Mouse (Mus musculus) forebrain, embryonic 12.5 days (tissue): ENCODE measurements at regions not wholly inside any gene's neighbourhood (a gene's known extent, or its start where the extent isn't known, plus 50 kb on each side); places are given as distances from the start of the nearest gene placed in this dataset.

Experiments used
- ATAC-seq: fragments of 200-750 bp; cut with Nextera tagmentation; 2 replicates; pipeline ENCODE4 v1.8.0; 2017; ENCODE audit warnings: moderate TSS enrichment; ENCODE audit not compliant: low FRiP score
- H3K27ac ChIP-seq: fragments of 300-500 bp; sonication (generic); 2 replicates; pipeline ENCODE4 v1.5.1; 2016; ENCODE audit warnings: mild to moderate bottlenecking
- H3K27me3 ChIP-seq: fragments of 300-500 bp; sonication (generic); 2 replicates; pipeline ENCODE4 v1.6.1; 2016; ENCODE audit warnings: mild to moderate bottlenecking
- H3K36me3 ChIP-seq: fragments of 300-500 bp; sonication (generic); replicated peaks from 2 replicates; pipeline ENCODE4 v1.6.1; 2016; ENCODE audit warnings: mild to moderate bottlenecking
- H3K4me1 ChIP-seq: fragments of 300-500 bp; sonication (generic); 2 replicates; pipeline ENCODE4 v1.6.1; 2016
- H3K4me2 ChIP-seq: fragments of 300-500 bp; sonication (generic); 2 replicates; pipeline ENCODE4 v1.6.1; 2016; ENCODE audit warnings: mild to moderate bottlenecking, moderate library complexity
- H3K4me3 ChIP-seq: fragments of 300-500 bp; sonication (generic); replicated peaks from 2 replicates; pipeline ENCODE4 v1.5.1; 2016; ENCODE audit warnings: mild to moderate bottlenecking
- H3K9ac ChIP-seq: fragments of 300-500 bp; sonication (generic); 2 replicates; pipeline ENCODE4 v1.6.1; 2016; ENCODE audit warnings: mild to moderate bottlenecking
- H3K9me3 ChIP-seq: fragments of 300-500 bp; sonication (generic); 2 replicates; pipeline ENCODE4 v1.6.1; 2016
- WGBS: fragments of 180-500 bp; shearing (Covaris S2); methylation state at CpG from one replicate; pipeline ENCODE4 v1.1.7; 2016; 5-methylcytosine and 5-hydroxymethylcytosine counted together

DNA sequence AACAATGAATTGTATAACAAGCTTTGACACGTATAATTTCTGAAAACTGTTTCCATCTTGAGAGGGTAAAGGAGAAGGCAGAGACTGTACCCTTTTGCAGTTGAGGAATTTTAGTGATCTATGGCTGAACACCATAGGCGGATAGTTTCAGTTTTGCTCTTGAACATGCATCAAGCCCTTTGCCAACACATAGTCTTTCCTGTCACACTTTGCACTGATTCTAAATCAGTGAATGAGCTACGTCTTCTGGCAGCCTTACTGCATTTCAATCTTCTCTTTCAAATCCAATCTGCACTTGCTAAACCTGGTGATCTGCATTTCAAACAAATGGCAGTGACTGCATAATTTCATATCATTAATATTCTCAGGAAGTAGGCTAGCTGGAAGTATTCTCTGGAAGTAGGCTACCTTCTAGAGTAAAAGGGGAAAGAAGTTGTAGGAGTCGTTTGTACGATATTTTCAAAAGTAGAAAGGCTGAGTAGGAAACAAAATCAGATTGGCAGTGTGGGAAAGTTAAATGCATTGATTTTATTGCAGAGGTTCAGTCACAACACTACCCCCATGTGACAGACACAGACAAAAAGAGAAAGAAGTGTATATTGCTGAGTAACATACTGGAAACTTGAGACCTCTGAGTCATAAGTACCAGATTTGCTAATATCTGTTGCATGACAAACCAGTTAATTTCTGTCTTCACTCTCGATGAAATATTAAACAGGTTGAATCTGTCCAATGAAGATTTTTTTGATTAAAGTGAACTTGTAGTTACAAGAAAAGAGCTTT lies 983.3 kb upstream of the Nr2f1 start:
- Histone ChIP-seq H3K27me3 (no peaks in the 10 kb centered on the region), H3K36me3 (no peaks in the 10 kb centered on the region), H3K4me1 (no peaks in the 10 kb centered on the region; the same call in 1 of the 2 replicates), H3K9ac (no peak overlapping the region), H3K9me3 (no peaks in the 10 kb centered on the region), H3K4me2 (no peak overlapping the region), H3K4me3 (no peak overlapping the region), H3K27ac (no peak overlapping the region)
- ATAC-seq = no peak
- WGBS = 79% methylated on average over 6 of the region's 6 CpGs

DNA sequence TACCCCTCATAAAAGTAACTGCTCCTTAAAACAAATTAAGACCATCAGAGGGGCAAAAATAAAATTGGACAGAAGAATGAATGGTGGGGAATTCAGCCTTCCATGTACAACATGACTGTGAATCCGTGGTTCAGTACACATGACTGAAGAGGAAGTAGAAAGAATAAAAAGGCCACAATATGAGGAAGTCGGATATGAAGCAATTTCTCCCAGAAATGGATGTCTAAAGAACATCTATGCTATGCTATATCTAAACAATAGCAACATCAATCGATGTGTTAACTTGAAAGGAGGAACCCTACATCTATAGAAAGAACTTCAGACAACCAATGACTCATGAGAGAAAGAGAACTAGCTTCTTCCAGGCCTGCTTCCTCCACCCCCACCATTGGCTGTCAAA lies 959.2 kb upstream of the Nr2f1 start:
- Histone ChIP-seq H3K9ac (no peak overlapping the region), H3K4me3 (no peak overlapping the region), H3K9me3 (no peaks in the 10 kb centered on the region), H3K36me3 (no peaks in the 10 kb centered on the region), H3K4me1 (no peaks in the 10 kb centered on the region), H3K4me2 (no peak overlapping the region), H3K27ac (no peak overlapping the region), H3K27me3 (no peaks in the 10 kb centered on the region)
- no peak for ATAC-seq
- 75% methylated on average over 3 of the region's 3 CpGs for WGBS

DNA sequence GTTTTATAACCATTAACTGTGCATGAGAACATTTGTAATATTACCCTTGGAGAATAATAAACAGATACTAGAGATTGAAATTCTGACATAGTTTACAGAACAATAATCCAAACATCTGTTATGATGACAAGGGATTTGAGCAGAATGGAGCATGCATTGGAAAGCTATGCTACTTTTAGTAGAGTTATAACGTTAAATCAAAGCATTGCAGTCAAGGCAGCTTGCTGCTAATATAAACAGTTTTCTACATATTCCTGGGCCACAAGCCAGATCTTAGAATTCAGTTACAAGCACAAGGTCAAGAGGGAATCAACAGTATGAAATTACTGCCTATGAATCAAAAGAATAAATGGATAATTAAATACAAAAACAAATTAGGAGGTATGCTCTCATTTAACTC lies 943.3 kb upstream of the Nr2f1 start:
- Histone ChIP-seq H3K9ac (no peak overlapping the region), H3K4me1 (no peaks in the 10 kb centered on the region), H3K4me3 (no peak overlapping the region), H3K36me3 (no peaks in the 10 kb centered on the region), H3K4me2 (no peak overlapping the region), H3K27me3 (no peaks in the 10 kb centered on the region), H3K9me3 (no peaks in the 10 kb centered on the region), H3K27ac (no peak overlapping the region)
- ATAC-seq = no peak
- 66% methylated on average over 1 of the region's 1 CpGs for WGBS

DNA sequence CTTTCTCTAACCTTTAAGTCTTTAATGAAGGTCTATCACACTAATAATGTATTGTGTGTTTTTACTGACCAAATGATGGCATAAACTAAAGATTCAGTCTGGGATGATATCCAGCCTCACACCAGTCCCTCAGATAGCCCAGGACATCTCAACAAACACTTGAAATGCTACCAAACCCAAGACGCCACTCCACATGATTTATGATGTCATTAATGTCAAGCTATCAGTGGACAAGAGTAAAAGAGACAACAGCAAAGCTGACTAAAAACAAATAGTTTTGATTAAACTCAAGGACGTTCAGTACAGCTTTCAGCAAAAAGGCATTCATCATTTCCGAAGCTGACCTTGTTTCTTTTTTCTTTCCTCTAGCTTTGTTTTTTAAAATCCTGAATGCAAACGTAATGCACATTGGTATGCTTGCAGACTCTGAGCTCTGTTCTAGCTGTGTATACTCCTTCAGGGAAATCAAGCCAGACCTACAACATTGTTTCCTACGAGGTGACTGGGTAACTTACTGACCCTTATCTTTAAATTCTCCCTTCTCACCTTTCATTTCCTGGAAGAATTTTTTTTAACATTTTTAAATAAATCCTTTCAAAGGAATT lies 941.9 kb upstream of the Nr2f1 start:
- H3K4me1 ChIP-seq = 0 out of 2 replicates have a peak, but pooled peaks cover 3% of the 10 kb centered on the region
- H3K9me3 ChIP-seq = no peaks in the 10 kb centered on the region
- H3K27me3 ChIP-seq = no peaks in the 10 kb centered on the region
- H3K4me3 ChIP-seq = no peak overlapping the region
- 49% methylated on average over 5 of the region's 5 CpGs for WGBS
- H3K4me2 ChIP-seq = no peak overlapping the region
- no peak overlapping the region for H3K9ac ChIP-seq
- ATAC-seq = no peak
- no peaks in the 10 kb centered on the region for H3K36me3 ChIP-seq
- no peak overlapping the region for H3K27ac ChIP-seq

DNA sequence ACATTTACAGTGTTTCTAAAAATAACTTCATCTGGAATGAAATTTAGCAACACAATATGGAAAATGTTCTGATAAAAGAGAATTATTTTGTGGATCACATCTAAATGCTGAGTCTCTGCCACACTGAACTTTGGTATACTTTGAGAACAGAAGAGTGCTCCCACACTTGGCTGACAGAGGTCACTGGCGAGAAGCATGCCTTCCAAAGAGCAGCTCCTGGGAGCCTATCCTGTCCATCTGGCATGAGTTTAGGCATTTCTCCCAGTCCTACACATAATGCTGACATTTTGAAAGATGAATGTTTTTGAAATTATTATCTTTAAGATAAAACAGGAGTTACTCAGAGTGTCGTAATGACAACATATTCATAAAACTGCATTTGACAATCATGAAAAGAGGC lies 939.2 kb upstream of the Nr2f1 start:
- Histone ChIP-seq H3K9ac (no peak overlapping the region), H3K4me3 (no peak overlapping the region), H3K36me3 (no peaks in the 10 kb centered on the region), H3K4me2 (no peak overlapping the region), H3K9me3 (no peaks in the 10 kb centered on the region), H3K4me1 (0 out of 2 replicates have a peak, but pooled peaks cover 3% of the 10 kb centered on the region), H3K27me3 (no peaks in the 10 kb centered on the region), H3K27ac (no peak overlapping the region)
- ATAC-seq = no peak
- WGBS = 71% methylated on average over 2 of the region's 2 CpGs

DNA sequence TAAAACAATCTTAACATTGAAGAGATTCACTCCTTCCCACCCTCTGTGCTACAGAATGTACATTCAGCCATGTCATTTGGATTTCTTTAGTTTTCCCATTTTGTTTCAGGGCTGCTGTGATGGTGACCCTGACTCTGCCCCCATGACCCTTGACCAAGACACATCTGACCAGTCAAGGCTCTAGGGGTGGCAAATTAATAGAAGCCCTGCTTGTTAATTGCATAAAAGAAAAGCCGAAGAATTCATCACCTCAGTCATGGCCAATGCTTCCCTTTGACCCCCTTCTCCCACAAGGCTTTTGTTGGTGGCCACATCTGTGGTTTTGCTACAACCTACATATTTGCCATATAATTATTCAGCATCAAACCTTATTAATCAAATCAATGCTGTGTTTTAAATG lies 937.2 kb upstream of the Nr2f1 start:
- H3K4me1 ChIP-seq = 0 out of 2 replicates have a peak, but pooled peaks cover 3% of the 10 kb centered on the region
- H3K4me2 ChIP-seq = no peak overlapping the region
- WGBS = 32% methylated on average over 1 of the region's 1 CpGs
- H3K9me3 ChIP-seq = no peaks in the 10 kb centered on the region
- no peaks in the 10 kb centered on the region for H3K36me3 ChIP-seq
- no peak overlapping the region for H3K9ac ChIP-seq
- 0 out of 2 replicates have a peak, but pooled peaks have one; percentile 36 for ATAC-seq
- no peaks in the 10 kb centered on the region for H3K27me3 ChIP-seq
- H3K27ac ChIP-seq = no peak overlapping the region
- H3K4me3 ChIP-seq = no peak overlapping the region
